Mouse (Mus musculus) CH12.LX (cell line): ENCODE data around the gene Smim7. TPM values are rescaled to one million over a fixed set of nuclear protein-coding genes. Genes with fewer than 3 reads are reported as not detected.
A peak's percentile ranks its signal among the peaks of the same experiment; 100 is the strongest.

ENCODE experiments used
- DNase-seq: peaks from one replicate; pipeline ENCODE4 v3.0.0-alpha.2; 2013; ENCODE audit errors: extremely low read depth
- H3K27ac ChIP-seq: 2 replicates; pipeline ENCODE4 v1.5.1; 2012; ENCODE audit warnings: low read depth, mild to moderate bottlenecking, control low read depth, moderate library complexity; ENCODE audit not compliant: insufficient read depth
- H3K27me3 ChIP-seq: replicated peaks from 2 replicates; pipeline ENCODE3; 2012; ENCODE audit warnings: inconsistent platforms
- H3K36me3 ChIP-seq, 2 experiments: replicated peaks in 1 of 2; 2 replicates each; pipeline versions ENCODE3 to v1.6.1; 2012; ENCODE audit warnings: inconsistent platforms in 1 of 2, low read length in 1 of 2, mild to moderate bottlenecking in 1 of 2, mixed read lengths in 1 of 2, moderate library complexity in 1 of 2; ENCODE audit not compliant: control insufficient read depth in 1 of 2, insufficient read depth in 1 of 2
- H3K4me1 ChIP-seq, 2 experiments: 2 replicates each; pipeline ENCODE4 v1.6.1; 2012; ENCODE audit warnings: inconsistent platforms in 1 of 2, moderate library complexity in 1 of 2; ENCODE audit not compliant: insufficient read depth in 2 of 2, control insufficient read depth in 1 of 2
- H3K4me2 ChIP-seq: 2 replicates; pipeline ENCODE4 v1.6.1; 2012; ENCODE audit warnings: low read depth, mild to moderate bottlenecking, control low read depth; ENCODE audit not compliant: poor library complexity, insufficient read depth, severe bottlenecking
- H3K4me3 ChIP-seq, 3 experiments: fragments of 150-350 bp in 1 of 3; sonication (generic) in 1 of 3; replicated peaks in 1 of 3; 2 replicates each; pipeline versions ENCODE3 to v1.5.1; 2011 to 2012; ENCODE audit warnings: low read depth in 2 of 3, low read length in 2 of 3, mild to moderate bottlenecking in 2 of 3, moderate library complexity in 2 of 3, control low read depth in 1 of 3, improper control_type of control experiment in 1 of 3, inconsistent platforms in 1 of 3, mixed read lengths in 1 of 3; ENCODE audit not compliant: poor library complexity in 1 of 3
- H3K79me2 ChIP-seq: replicated peaks from 2 replicates; pipeline ENCODE4 v1.6.1; 2012; ENCODE audit warnings: mild to moderate bottlenecking, moderate library complexity; ENCODE audit not compliant: control insufficient read depth, poor library complexity, insufficient read depth, severe bottlenecking; ENCODE audit errors: extremely low read depth
- H3K9ac ChIP-seq: 2 replicates; pipeline ENCODE4 v1.6.1; 2012; ENCODE audit warnings: low read depth, mild to moderate bottlenecking, control low read depth, moderate library complexity; ENCODE audit not compliant: insufficient read depth
- H3K9me3 ChIP-seq: replicated peaks from 2 replicates; pipeline ENCODE3; 2012; ENCODE audit warnings: low read length, inconsistent platforms, mixed read lengths
- CHD1 ChIP-seq: IDR thresholded peaks from 2 replicates; pipeline ENCODE4 v1.6.1; 2012; ENCODE audit warnings: low read depth, low read length, improper control_type of control experiment, inconsistent platforms
- CHD2 ChIP-seq: IDR thresholded peaks from 2 replicates; pipeline ENCODE4 v1.6.1; 2011; ENCODE audit warnings: low read length, improper control_type of control experiment
- CTCF ChIP-seq, 2 experiments: IDR thresholded peaks in 1 of 2; conservative IDR thresholded peaks in 1 of 2; 2 replicates each; pipeline ENCODE4 v1.5.1; 2011 to 2012; ENCODE audit warnings: low read depth in 2 of 2, low read length in 2 of 2, improper control_type of control experiment in 1 of 2, inconsistent platforms in 1 of 2, mild to moderate bottlenecking in 1 of 2, moderate library complexity in 1 of 2
- E2F4 ChIP-seq: IDR thresholded peaks from 2 replicates; pipeline ENCODE4 v1.6.1; 2011; ENCODE audit warnings: low read depth, low read length, improper control_type of control experiment; ENCODE audit not compliant: insufficient replicate concordance
- EP300 ChIP-seq: IDR thresholded peaks from 2 replicates; pipeline ENCODE4 v1.6.1; 2011; ENCODE audit warnings: low read length, improper control_type of control experiment
- HCFC1 ChIP-seq: IDR thresholded peaks from 2 replicates; pipeline ENCODE4 v1.6.1; 2012; ENCODE audit warnings: low read depth, mild to moderate bottlenecking, inconsistent platforms, low read length, improper control_type of control experiment
- IRF4 ChIP-seq: IDR thresholded peaks from 2 replicates; pipeline ENCODE4 v1.6.1; 2014; ENCODE audit warnings: low read depth, mild to moderate bottlenecking, inconsistent platforms, low read length, improper control_type of control experiment
- JUND ChIP-seq: conservative IDR thresholded peaks from 2 replicates; pipeline ENCODE4 v1.6.1; 2011; ENCODE audit warnings: low read depth, low read length, improper control_type of control experiment
- MAZ ChIP-seq: IDR thresholded peaks from 2 replicates; pipeline ENCODE4 v1.6.1; 2012; ENCODE audit warnings: low read depth, mild to moderate bottlenecking, inconsistent platforms, low read length, improper control_type of control experiment, moderate library complexity
- MEF2A ChIP-seq: IDR thresholded peaks from 2 replicates; pipeline ENCODE4 v1.6.1; 2014; ENCODE audit warnings: low read depth, mild to moderate bottlenecking, inconsistent platforms, low read length, improper control_type of control experiment, borderline replicate concordance
- MXI1 ChIP-seq: IDR thresholded peaks from 2 replicates; pipeline ENCODE4 v1.6.1; 2011; ENCODE audit warnings: mild to moderate bottlenecking, low read depth, low read length, improper control_type of control experiment
- NRF1 ChIP-seq: IDR thresholded peaks from 2 replicates; pipeline ENCODE4 v1.6.1; 2014; ENCODE audit warnings: low read depth, mild to moderate bottlenecking, inconsistent platforms, low read length, improper control_type of control experiment, moderate library complexity
- PAX5 ChIP-seq: IDR thresholded peaks from 2 replicates; pipeline ENCODE4 v1.6.1; 2012; ENCODE audit warnings: low read length, inconsistent platforms, mixed read lengths
- POLR2AphosphoS2 ChIP-seq: IDR thresholded peaks from 2 replicates; pipeline ENCODE4 v1.6.1; 2011; ENCODE audit warnings: low read depth, low read length, improper control_type of control experiment
- RAD21 ChIP-seq: IDR thresholded peaks from 2 replicates; pipeline ENCODE4 v1.6.1; 2011; ENCODE audit warnings: low read depth, mild to moderate bottlenecking, low read length, improper control_type of control experiment, moderate library complexity
- RCOR1 ChIP-seq: conservative IDR thresholded peaks from 2 replicates; pipeline ENCODE4 v1.6.1; 2012; ENCODE audit warnings: low read depth, mild to moderate bottlenecking, inconsistent platforms, low read length, improper control_type of control experiment
- SIN3A ChIP-seq: IDR thresholded peaks from 2 replicates; pipeline ENCODE4 v1.6.1; 2012; ENCODE audit warnings: low read length, improper control_type of control experiment, inconsistent platforms
- SMC3 ChIP-seq: IDR thresholded peaks from 2 replicates; pipeline ENCODE4 v1.6.1; 2011; ENCODE audit warnings: low read depth, low read length, improper control_type of control experiment
- TBP ChIP-seq: conservative IDR thresholded peaks from 2 replicates; pipeline ENCODE4 v1.6.1; 2011; ENCODE audit warnings: low read depth, low read length, improper control_type of control experiment
- TCF12 ChIP-seq: IDR thresholded peaks from 2 replicates; pipeline ENCODE4 v1.6.1; 2014; ENCODE audit warnings: low read depth, mild to moderate bottlenecking, inconsistent platforms, low read length, improper control_type of control experiment
- USF2 ChIP-seq: conservative IDR thresholded peaks from 2 replicates; pipeline ENCODE4 v1.6.1; 2011; ENCODE audit warnings: low read depth, low read length, improper control_type of control experiment
- ZC3H11A ChIP-seq: IDR thresholded peaks from 2 replicates; pipeline ENCODE4 v1.6.1; 2012; ENCODE audit warnings: low read depth, mild to moderate bottlenecking, inconsistent platforms, low read length, improper control_type of control experiment
- ZKSCAN1 ChIP-seq: IDR thresholded peaks from 2 replicates; pipeline ENCODE4 v1.6.1; 2012; ENCODE audit warnings: low read depth, inconsistent platforms, low read length, improper control_type of control experiment, borderline replicate concordance
- ZMIZ1 ChIP-seq: IDR thresholded peaks from 2 replicates; pipeline ENCODE4 v1.6.1; 2012; ENCODE audit warnings: low read depth, mild to moderate bottlenecking, inconsistent platforms, low read length, improper control_type of control experiment
- ZNF384 ChIP-seq: IDR thresholded peaks from 2 replicates; pipeline ENCODE4 v1.6.1; 2012; ENCODE audit warnings: low read depth, low read length, improper control_type of control experiment, inconsistent platforms
- dilution Hi-C: fragments of 300-500 bp; cut with MboI; formaldehyde crosslinking; loops from 2 replicates; pipeline ENCODE4 v1.14.3; 2020; ENCODE audit warnings: low sequenced_read_pairs; ENCODE audit not compliant: extremely low pct_unique_long_range_greater_than_20kb, extremely low pct_ligation_motif_present
- in situ Hi-C: fragments of 300-500 bp; cut with MboI; formaldehyde crosslinking; loops from 3 replicates; pipeline ENCODE4 v1.14.3; 2019; ENCODE audit warnings: low sequenced_read_pairs, low pct_ligation_motif_present, low pct_unique_long_range_greater_than_20kb, mixed read lengths
- polyA plus RNA-seq: library from polyadenylated mRNA; unstranded; fragments of >175 nt; gene quantifications from 2 replicates; pipeline ENCODE4 v1.2.1, GENCODE M21; 2012; ENCODE audit warnings: low read depth; ENCODE audit not compliant: insufficient read length
- total RNA-seq, 2 experiments: library from RNA; depleted of rRNA; stranded (reverse); fragments of 300-350 nt in 1 of 2; fragments of >200 nt in 1 of 2; gene quantifications; 2 replicates each; pipeline ENCODE4 v1.2.3; 2012 to 2014

Gene Smim7
- total and polyA plus RNA-seq, 3 experiments, result 37.7 to 70.3 (median 61.0) TPM

GRCm38 (mm10) chr8:72570633-72571610 is at the start of gene Smim7 (continued):
- TF ChIP-seq E2F4 (peak; percentile 28; the same call in 1 of the 2 replicates), HCFC1 (peak; percentile 81)
- TF ChIP-seq, all 38 proteins: peak for 17

- DNase-seq, result no peak
- H3K36me3 ChIP-seq, result peaks cover 16 to 25% of the 10 kb centered on the region in 2 experiments
- TF ChIP-seq CTCF (conservative IDR thresholded peaks at IDR 0.05 in 1 of 2, IDR thresholded peaks at IDR 0.05 in 1 of 2; ENCODE audit: low read depth in 2 of 2, low read length in 2 of 2) (peak; percentile 39 to 67; a peak in 3 of 4 replicates), RAD21 (peak; percentile 61), TCF12 (no peak), SMC3 (peak; percentile 61), SIN3A (no peak)
- in situ Hi-C loops, result no loop called here
- dilution Hi-C loops, result no loop called here
- H3K4me1 ChIP-seq, result peaks cover 0 to 15% of the 10 kb centered on the region in 2 experiments; a peak in 2 of 4 replicates
- H3K27me3 ChIP-seq, result no peaks in the 10 kb centered on the region
- no peak overlapping the region for H3K27ac ChIP-seq
- no peaks in the 10 kb centered on the region for H3K79me2 ChIP-seq
- H3K4me2 ChIP-seq, result no peak overlapping the region
- H3K9ac ChIP-seq, result no peak overlapping the region
- H3K4me3 ChIP-seq, result no peak overlapping the region
- no peaks in the 10 kb centered on the region for H3K9me3 ChIP-seq
These were observed 19.3 kb upstream of the Smim7 start for GRCm38 (mm10) chr8:72590198-72590597.

- H3K27ac ChIP-seq, result no peak overlapping the region
- H3K27me3 ChIP-seq, result no peaks in the 10 kb centered on the region
- peaks cover 16 to 25% of the 10 kb centered on the region in 2 experiments for H3K36me3 ChIP-seq
- H3K4me3 ChIP-seq, result no peak overlapping the region
- H3K9ac ChIP-seq, result no peak overlapping the region
- no peak overlapping the region for H3K4me2 ChIP-seq
- no peaks in the 10 kb centered on the region for H3K9me3 ChIP-seq
- H3K4me1 ChIP-seq, result peaks cover 2 to 24% of the 10 kb centered on the region in 2 experiments; a peak in 3 of 4 replicates
- dilution Hi-C loops, result no loop called here
- H3K79me2 ChIP-seq, result no peaks in the 10 kb centered on the region
- no peak for TF ChIP-seq NRF1
- no peak for TF ChIP-seq ZC3H11A
- no peak for TF ChIP-seq POLR2AphosphoS2
- TF ChIP-seq MXI1, result no peak
- TF ChIP-seq CHD1, result no peak
- TF ChIP-seq E2F4, result no peak
- TF ChIP-seq EP300, result no peak
- no peak for TF ChIP-seq TBP
- TF ChIP-seq PAX5, result no peak
- no peak for TF ChIP-seq ZMIZ1
- no peak for TF ChIP-seq JUND
- TF ChIP-seq RCOR1, result no peak
- TF ChIP-seq ZNF384, result no peak
- no peak for TF ChIP-seq IRF4
- no peak for TF ChIP-seq MEF2A
- TF ChIP-seq MAZ, result no peak
- TF ChIP-seq USF2, result no peak
- no peak for TF ChIP-seq ZKSCAN1
- TF ChIP-seq HCFC1, result no peak
- no peak for TF ChIP-seq CHD2
- TF ChIP-seq, all 38 proteins: peak for 0
- no peak for DNase-seq
- in situ Hi-C loops, result no loop called here
These were observed 18.4 kb upstream of the Smim7 start for GRCm38 (mm10) chr8:72589286-72589685.
